Mouse (Mus musculus) right cerebral cortex, postnatal 4 days (tissue): Measurements from ENCODE around the gene Fam118a.
"Not testable (repeated sequence)": the region's sequence is repeated elsewhere in the genome, so short reads cannot be mapped to it uniquely, and the experiment has no call there.

Source experiments
- DNase-seq: peaks from one replicate; pipeline ENCODE4 v3.0.0-alpha.2; 2022

Gene Fam118a

DNA sequence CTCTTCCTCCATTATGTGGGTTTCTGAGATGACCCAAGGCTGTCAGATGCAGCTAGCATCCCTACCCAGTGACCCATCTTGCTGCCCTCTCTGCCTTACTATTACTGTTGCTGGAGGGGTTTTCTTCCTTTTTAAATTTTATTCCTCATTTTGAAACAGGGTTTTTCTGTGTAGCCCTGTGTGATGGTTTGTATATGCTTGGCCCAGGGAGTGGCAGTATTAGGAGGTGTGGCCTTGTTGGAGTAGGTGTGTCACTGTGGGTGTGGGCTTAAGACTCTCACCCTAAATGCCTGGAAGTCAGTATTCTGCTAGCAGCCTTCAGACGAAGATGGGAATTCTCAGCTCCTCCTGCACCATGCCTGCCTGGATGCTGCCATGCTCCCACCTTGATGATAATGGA, at the start of gene Fam118a:
Gene Fam118a, plus strand, starts transcription at position 301 of the 400 bp plus-strand sequence.
- DNase-seq, result not testable (repeated sequence)

DNA sequence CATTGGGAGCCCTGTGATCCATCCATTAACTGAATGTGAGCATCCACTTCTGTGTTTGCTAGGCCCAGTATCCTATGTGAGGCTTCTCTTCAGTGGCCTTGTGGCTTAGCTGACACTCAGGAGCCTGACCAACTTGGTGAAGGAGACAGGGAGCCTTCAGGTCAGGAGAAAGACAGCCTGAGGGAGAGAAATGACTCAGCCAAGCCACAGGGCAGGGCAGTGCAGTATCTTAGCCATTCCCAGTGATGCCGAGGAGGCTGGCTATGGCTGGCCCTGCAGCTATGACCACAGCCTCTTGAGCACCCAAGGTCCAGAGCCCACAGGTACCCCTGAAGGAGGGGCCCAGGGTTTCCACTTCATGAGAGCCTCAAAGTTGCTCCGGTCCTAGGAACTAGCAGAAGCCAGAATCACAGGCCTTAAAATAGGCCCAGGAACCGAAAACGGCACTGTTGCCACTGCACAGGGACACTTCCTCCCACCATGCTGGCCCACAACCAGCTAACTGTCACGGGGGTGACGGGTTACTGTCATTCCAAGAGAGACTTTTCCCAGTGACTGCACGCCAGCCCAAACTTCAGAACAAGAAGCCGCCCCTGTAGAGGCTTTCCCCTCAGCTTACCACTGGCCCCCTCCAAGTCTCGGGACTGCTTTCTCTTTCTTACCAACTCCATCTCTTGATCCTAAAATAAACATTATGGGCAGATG, 47.0 kb upstream of the Fam118a start:
- DNase-seq, result no peak

DNA sequence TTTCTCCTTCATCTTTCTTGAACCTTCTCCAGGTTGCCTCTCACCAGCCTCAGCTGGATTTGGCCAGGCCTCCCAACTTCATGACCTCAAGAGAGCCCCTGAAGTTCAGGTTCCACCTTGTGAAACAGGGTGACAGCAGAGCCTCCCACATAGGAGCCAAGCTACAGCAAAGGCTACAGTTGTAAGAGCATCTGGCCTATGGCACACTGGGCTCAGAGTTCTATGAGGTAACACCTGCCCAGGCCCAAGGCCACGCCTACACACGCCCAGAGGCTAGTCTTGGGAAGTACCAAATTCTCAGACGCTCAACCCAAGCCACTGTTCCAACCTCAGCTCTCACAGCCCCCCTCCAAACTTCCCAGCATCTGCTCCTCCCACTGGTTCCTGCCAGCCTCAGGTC, 45.9 kb upstream of the Fam118a start:
- no peak for DNase-seq

DNA sequence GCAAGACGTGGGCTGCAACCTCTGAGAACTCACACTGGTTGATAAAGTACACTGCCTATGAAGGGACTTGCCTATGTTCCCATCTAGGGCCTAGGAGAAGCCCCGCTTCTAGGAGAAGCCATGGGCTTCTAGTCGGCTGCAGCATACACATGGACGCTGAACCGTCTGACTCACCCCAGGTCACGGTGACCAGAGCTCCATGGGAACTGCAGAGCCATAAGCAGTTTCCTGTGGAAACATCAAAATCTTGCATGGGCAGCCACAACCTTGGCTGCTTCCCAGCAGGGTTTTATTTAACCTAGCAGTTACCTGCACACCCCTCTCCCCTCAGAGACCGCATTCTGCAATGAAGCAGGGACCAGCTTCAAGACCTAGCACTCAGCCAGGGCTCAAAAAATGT, 45.0 kb upstream of the Fam118a start:
- no peak for DNase-seq

DNA sequence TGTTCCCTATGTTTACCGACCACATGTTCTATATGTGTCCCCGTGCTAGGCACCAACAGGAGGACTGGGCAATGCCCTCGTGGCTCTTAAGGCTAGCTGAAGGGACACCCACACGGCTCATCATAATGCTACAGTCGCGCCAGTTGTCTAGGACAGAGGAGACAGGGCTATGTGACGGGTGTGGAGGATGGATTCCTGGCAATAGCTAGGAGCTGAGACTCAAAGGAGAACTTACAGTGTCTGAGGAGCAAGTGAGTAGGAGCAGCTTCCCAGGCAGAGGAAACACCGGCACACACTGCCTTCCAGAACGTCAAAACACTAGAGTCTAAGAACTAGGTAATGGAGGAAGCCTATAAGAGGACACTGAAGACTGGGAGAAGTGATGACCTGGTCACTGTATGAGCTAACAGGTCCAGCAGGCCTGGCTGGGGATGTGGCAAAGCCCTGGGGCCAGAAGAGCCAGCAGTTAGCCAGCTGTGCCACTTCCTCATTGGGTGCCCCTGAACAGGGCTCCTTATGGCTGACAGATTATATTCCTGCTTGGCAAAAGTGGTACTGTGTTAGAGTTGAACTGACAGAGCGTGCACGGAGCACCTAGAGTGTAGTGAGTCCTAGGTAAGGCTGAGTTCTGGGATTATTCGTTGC, 43.1 kb upstream of the Fam118a start:
- DNase-seq, result no peak

DNA sequence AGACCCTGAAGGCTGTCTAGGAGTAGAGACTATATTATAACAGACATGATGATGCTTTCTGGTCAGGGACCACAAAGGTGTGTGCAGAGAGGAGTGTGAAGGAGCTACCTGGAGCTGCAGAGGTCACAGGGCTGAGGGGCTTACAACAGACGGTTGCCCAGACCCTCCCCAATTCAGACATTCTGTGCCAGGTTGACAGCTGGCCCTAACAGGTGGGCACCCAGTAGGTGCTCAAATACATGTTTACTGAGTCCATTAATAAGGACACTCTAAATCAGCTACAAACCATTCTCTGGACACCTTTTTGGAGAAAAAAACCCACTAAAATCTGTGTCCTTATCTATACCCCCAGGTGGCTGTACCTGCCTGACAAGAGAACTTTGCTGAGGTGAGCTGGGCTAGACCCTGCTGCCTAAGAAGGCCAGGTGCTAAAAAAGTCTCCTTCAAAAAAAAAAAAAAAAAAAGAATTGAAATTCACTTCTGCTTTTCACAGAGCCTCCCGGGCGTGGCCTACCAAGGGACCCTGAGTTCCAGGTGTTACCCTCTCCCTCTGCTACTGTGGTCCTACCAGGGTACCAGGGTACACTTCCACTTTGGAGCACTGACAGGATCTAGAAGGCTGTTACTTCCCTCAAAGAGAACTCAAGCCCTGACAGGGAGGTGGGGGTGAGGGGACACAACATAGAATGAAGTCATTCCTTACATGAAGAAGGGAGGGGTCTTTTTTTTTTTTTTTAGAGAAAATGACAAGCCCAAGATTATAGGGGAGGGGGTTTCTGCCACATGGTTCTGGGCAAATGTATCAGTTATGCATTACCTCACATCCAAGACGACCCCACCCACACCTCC, 42.4 kb upstream of the Fam118a start:
- no peak for DNase-seq

DNA sequence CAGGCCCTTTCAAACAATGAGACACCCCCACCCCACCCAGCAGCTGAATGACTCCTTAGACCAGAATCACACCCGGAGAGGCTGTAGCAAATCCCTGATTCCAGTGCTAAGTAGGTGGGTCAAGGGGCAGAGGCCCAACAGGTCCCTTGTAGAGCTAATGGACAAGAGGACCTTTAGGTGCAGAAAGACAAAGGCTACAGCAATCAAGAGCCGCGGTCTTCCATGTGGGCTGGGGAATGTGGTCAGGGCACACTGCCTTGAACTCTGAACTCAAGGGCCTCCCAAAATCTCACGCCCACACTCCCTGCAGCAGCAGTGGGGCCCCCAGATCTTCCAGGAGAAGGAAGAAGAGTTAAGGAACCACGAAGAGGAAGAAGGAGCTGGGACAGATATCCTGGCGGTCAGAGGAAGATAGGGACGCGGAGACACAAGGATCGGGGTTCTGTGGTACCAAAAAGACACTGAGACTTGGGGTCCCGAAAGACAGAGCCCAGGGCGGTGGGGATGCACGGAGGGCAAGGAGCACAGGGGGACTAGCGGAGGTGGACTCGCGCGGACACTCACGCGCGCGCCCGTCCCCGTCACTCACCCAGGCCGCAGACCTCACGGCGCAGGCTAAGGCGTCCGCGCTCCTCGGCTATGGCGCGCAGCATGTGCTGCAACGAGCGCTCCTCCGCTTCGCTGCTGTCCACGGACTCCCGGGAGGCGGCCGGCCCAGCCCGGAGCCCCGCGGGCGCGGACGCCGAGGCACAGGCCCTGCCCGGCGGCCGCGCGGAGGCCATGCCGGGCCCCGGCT, 41.5 kb upstream of the Fam118a start:
- DNase-seq, result peak; percentile 60

DNA sequence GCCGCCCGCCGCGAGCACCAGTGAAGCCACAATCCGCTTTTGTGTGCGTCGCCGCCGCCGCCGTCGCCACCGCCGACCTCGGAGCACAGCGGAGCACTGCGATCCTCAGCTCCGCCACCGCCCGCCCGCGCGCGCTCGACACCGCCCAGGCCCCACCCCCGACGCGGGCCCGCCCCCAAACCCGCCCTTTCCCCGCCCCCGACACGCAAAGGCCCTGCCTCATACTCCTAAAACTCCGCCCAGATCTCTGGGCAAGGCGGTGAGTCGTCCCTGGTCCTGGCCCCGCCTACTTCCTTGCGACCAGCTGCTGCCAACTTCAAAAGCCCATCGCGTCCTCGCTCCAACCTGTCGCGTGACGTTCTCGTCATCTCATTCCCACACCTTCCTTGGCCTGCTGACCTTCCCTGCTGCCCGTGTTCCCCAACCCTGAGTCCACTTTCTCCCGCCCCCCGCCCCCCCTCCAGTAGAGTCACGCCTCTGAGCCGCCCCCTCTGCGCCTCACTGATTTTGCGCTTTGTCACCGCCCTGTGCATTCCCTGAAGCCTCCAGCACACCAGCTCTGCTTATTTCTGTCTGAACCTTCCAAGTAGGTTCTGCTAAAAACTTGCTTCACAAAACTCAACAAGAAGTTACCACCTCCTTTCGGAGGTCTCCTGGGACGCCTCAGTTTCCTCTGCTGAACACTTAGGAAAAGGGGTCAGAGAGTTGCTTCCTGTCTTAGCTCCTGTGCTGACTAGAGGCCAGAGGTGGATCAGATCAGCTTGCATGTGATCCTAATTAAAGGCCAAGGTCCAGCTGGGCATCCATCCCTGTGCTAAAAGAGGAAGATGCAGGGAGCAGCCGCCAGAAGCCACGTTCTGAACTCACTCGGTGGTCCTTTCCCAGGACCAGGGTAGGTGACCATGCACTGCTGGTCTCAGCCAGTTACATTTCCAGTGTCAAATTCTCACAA, 40.6 kb upstream of the Fam118a start, which contains the start of gene 5031439G07Rik:
Gene 5031439G07Rik, minus strand, starts transcription at position 678 of the 952 bp plus-strand sequence.
- DNase-seq, result peak; percentile 86

DNA sequence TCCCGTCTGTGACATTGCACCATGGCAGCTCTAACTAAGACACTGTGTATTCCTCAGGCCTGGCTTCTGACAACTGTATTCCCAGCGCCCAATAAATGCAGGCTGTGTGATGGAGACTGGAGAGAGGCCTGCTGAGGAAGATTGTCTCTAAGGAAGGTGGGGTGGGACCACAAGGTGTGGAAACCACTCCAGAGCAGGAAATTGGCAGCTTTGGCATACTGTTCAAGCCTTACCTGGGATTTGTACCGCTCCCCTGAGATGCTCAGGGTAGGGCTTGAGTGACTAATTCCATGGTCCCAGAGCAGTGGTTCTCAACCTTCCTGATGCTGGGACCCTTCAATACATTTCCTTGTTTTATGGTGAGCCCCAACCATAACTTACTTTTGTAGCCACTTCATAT, 39.6 kb upstream of the Fam118a start:
- DNase-seq, result no peak

DNA sequence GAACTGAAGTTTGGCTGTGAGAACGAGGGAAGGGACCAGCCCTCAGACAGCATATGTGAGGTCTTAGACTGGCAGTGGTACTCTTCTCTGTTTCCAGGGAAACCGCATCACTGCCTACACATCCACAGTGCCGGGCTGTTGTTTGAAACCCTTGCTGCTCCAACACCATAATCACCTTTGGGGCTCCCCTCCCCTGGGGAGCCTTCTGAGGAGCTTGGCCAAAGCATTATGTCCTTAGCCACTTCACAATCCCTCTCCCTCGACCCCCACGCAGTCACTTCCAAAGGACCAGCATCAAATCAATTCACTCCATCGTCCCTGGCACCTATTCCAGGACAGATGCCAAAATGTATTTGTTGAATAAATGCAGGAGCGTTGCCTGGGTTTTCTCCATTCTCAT, 39.0 kb upstream of the Fam118a start:
- no peak for DNase-seq

DNA sequence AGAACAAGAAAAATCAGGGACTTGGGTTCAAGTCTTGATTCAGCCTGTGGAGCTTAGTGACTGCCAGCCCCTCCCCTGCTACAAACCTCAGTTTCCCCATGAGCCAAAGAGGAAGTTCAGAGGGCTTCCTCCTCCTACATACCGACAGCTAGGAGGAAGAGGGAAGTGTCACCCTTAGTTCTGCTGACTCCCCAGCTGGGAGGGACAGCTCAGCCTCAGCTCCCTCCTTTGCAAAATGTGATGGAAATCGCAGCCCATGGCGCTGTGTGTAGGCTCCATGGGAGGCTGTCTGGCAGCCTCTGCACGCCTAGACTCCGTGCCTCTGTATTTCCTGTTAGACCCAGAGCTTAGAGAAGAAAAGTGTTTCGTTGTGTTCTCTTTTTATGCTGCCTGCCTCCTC, 34.2 kb upstream of the Fam118a start:
- DNase-seq, result no peak

DNA sequence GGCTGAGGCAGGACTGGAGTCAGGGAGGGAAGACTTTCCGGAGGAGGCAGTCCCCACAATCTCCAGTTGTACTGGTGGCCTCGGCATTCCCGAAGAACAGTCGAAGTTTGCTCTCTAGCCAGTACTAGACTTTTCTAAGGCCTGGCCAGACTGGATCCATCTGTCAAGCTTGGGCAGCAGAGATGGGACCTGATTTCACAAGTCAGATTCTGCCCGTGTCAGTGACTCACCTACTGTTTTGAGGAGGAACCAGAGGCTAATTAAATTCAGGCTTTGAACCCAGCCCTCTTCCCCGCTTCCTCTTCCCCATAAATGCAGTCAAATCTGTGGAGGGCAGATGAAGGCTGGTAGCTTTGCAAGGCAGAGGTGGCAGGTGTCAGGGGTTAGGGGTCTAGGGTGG, 33.7 kb upstream of the Fam118a start:
- no peak for DNase-seq

DNA sequence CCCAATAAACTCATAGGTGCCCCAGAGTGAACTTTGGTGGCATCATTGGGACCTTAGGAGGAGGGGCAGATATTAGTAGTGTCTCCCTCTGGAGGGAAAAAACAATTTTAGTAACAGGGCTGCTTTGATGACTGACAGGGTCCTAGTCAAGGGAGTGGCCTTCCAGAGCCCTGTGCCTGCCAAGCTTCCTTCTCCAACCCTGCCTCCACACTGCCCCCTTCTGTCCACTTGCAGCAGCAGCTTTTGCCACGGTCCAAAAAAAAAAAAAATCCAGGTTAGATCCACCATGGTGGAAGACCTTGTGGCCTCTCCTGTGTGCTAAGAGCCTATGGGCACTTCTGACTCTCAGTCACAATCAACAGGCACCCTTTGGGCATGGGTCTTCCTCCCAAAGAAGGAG, 32.8 kb upstream of the Fam118a start:
- DNase-seq, result peak; percentile 62

DNA sequence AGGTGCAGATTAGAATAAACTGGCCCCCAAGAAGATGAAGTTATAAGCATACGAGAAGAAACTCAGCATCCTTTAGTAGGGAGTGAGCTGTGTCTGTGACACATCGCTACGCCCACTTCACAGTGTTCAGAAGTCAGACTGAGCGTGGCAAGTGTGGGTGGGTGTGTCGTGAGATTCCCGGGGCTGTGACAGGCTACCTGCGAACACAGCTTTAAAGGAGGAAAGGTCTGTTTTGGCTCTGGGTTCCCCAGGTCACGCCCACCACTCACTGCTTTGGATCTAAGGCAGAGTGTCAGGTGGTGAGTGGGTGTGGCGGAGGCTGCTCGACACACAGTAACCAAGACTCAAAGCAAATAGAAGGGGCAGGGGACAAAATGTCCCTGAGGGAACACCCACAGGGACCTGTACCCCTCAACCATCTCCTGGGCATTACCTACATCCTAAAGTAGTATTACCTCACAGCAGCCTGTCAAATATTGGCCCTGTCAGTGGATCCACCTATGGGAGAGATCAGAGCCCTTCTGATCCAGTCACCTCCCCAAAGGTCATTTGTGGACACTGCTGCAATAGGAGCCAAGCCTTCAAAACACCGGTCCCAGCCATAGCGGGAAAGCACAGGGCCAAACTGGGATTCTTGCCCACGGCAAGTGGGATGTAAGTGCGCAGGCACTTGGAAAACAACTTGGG, 30.8 kb upstream of the Fam118a start:
- no peak for DNase-seq

DNA sequence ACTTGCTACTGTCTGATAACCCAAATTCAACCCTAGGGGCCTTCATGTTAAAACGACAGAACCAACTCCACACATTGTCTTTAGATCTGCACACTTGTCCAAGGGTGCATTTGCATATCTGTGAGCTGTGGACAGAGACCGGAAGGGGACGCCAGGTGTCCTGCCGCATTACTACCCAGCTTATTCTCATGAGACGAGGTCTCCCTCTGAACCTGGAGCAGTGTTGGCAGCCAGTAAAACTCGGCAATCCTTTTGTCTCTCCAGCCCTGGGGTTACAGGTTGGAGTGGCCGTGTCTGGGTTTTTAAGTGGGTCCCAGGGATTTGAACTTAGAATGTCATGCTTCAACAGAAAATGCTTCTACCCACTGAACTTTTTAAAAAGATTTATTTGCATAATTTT, 28.8 kb upstream of the Fam118a start:
- no peak for DNase-seq

DNA sequence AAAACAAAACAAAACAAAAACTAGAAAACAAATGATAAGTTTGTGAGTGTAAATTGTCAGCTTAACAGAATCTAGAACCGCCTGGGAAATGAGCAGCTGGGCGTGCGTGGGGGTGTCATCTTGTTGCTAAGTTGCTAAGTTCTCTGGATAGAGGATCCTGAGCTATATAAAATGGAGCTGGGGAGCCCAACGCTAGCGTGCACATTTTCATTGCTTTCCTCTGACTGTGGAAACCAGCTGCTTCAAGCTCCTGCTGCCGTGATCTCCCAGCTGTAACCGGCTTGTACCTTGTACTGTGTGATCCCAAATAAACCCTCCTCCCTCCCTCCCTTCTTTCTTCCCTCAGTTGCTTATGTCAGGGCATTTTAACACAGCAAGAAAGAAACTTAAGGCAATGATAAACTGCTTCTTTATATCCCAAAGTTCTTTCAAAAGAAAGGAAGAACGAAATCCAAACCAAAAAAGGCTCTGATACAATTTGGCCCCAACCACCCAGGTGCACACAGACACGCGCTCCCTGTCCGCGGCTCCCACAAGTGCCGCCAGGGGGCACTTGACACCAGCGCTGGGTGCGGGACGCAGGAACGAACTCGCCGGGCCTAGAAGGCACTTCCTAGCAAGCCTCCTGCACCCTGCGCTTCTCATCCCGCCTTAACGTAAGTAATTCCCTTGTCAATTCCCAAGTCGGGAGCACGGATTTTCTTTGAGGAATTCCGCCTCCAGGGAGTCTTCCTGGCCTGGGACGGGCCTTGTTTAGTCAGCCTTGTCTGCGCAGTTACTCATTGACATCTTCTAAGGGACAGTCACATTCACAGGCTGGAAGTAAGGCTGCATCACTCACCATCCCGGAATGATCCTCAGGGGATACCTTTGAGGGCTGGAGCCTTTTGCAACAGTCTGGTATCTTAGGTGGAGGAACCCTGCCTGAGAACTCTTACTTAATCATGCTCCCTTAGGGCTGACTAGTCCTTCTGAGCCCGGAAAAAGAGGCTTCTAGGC, 27.5 kb upstream of the Fam118a start:
- DNase-seq, result peak; percentile 81

DNA sequence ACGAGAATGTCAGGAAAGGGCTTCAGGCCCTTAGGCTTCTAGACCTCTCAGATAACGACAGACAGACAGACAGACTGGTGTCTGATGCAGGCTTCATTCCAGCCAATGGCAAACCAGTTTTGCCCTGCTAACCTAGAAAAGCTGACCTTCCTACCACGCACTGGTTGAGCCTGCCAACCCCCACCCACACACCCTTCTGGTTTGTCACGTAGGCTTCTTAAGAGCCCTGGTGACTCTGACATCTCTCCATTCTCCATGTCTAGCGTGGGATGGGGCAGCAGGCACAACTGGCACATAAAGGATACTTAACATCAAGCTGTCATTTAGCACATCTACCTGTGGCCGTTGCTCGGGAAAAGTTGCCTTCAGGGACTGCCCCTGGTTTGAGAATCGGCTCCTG, 19.1 kb upstream of the Fam118a start:
- DNase-seq, result no peak

DNA sequence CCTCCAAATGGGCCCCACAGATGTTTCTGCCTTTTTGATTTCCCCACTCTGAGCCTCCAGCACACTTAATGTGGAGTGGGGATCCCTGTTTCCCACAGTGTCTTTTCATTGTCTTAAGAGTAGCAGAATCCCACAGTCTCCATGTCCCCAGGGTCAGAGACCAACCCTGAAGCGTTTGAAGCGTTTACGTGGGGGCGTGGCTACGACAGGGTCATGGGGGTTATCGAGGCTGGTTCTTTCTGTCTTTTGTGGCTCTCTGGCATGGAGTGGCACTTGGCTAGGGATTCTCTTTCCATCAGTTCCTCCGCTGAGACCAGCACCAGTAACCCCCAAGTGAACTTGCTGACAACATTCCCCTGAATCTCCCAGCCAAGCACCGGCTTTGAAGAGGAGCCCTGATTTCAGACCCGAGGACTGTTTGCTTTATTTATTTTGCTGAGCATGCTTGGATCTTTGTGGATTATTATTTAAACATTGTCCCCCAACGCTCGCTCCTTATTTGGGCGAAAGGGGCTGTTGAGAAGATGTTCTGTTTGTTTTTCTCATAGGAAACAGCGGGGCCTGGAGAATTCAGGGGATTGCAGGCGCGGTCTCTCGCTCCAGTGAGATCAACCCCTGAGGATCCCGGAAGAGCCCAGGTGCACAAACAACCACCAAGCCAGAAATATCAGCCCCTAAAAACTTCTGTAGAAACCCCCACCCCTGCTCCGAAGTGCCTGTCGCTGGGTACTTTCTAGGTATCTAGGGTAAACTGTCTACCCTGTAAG, 16.7 kb upstream of the Fam118a start:
- no peak for DNase-seq

DNA sequence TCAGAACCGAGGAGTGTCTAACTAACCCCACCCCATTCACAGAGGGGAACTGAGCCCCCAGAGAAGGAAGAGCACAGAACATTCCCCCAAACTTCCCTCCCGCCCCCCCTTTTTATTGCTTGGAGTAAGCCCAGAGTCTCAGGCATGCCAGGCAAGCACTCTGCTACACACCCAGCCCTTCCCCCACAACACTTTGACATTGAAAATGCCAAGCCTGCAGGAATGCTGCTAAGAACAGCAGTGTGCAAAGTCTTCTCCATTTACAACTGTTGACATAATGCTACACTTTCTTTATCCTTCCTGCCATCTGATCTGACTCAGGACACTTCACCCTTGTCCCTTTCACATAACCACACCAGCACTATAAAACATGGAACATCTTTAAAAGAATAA, 16.1 kb upstream of the Fam118a start:
- DNase-seq, result no peak
